Mouse (Mus musculus): ENCODE results near the gene Ank.

Ank gene

GRCm38 (mm10) chr15:27629800-27630600 is 163.5 kb downstream of the Ank start:
- DNase-seq (ENCODE audit: inconsistent age in 2 of 2, low spot score in 1 of 2) = no peak

GRCm38 (mm10) chr15:27630601-27631383 is 164.3 kb downstream of the Ank start, which contains the start of gene Otulin:
Otulin (minus strand) TSS chr15:27630693.
- DNase-seq (ENCODE audit: inconsistent age in 2 of 2, low spot score in 1 of 2) = peak; percentile 99 to 100

GRCm38 (mm10) chr15:27633941-27634900 is 167.7 kb downstream of the Ank start:
- peak; percentile 38 to 68 for DNase-seq (ENCODE audit: inconsistent age in 2 of 2, low spot score in 1 of 2)

GRCm38 (mm10) chr15:27641171-27641570 is 174.7 kb downstream of the Ank start:
- no peak for DNase-seq (ENCODE audit: inconsistent age in 2 of 2, low spot score in 1 of 2)

DNA sequence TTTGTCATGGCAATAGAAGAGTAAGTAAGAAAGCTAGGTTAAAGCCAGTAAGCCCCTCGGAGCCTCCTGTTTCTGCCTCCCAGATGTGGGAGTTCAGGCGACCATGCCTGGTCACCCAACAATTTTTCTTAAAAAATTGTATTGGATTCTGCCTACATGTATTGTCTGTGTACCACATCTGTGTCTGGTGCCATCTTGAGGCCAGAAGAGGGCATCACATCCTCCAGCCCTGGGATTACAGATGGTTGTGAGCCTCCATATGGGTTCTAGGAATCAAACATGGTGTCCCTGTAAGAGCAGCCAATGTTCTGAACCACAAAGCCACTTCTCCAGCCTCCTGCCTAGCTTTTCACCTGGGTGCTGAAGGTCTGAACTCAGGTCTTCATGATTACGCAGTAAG is 176.4 kb downstream of the Ank start:
- DNase-seq (ENCODE audit: inconsistent age in 2 of 2, low spot score in 1 of 2) = peak; percentile 47 to 83

Data from adrenal gland, adult (tissue).